Mouse (Mus musculus): ENCODE measurements at regions not wholly inside any gene's neighbourhood (a gene's known extent, or its start where the extent isn't known, plus 50 kb on each side); places are given as distances from the start of the nearest gene placed in this dataset.

DNA sequence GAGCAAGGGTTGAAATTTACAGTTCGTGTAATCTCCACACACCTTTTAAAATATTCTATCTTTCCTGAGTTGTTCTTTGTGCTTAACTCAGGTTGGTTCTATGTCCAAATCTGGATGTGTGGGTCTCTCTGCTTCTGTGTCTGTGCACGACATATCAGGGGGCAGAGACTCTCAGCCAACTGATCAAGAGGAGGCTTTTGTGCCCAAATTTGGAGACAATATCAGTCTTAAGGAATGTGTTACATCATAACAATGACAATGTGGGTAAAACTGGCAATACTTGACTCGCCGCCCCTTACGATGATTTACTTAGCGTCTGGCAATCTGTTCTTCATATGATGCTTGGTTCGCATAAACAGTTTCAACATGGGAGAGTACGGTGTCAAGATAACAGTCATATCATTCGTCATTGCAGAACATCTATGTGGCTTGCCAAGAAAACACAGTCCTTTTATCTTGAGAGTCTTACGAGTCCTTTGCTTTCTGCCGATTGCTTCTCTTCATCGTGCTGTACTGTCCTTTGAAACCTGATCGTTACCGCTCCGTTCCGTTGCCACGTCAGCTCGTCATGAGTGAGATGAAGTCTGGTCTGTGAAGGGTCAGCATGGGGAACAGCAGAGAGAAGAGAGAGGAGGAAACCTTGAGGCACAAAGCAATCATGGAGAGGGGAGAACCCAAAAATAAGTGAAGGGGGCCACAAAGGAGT is 2212.9 kb upstream of the Gm7489 start:
- Histone ChIP-seq H3K36me3 (ENCODE audit: control insufficient read depth, insufficient read depth, low read length) (no peaks in the 10 kb centered on the region), H3K9me3 (ENCODE audit: control insufficient read depth, low read length) (no peaks in the 10 kb centered on the region), H3K27me3 (ENCODE audit: control insufficient read depth, insufficient read depth, low read length) (no peaks in the 10 kb centered on the region), H3K27ac (replicated peaks; ENCODE audit: low read depth, low read length) (no peak overlapping the region), H3K9ac (ENCODE audit: low read depth, low read length, severe bottlenecking) (no peak overlapping the region), H3K4me3 (replicated peaks; ENCODE audit: low read length) (no peak overlapping the region), H3K4me1 (ENCODE audit: control insufficient read depth, insufficient read depth, low read length) (peaks cover 10% of the 10 kb centered on the region; the same call in 1 of the 2 replicates), H3K4me2 (replicated peaks; ENCODE audit: low read depth, low read length, severe bottlenecking) (no peak overlapping the region)
- no peak for TF ChIP-seq POLR2A (IDR thresholded peaks at IDR 0.05; ENCODE audit: borderline replicate concordance, extremely low read depth, insufficient read depth, insufficient read length)
- 63% methylated on average over 18 of the region's 18 CpGs for WGBS
- no peak for ATAC-seq (ENCODE audit: low FRiP score, low read depth)
- DNase-seq (ENCODE audit: low spot score), result no peak

- 67% methylated on average over 1 of the region's 1 CpGs for WGBS
Measured at GRCm38 (mm10) chr15:51673483-51673882, 2211.2 kb upstream of the Gm7489 start.

GRCm38 (mm10) chr15:51675291-51675690 is 2209.4 kb upstream of the Gm7489 start:
- Histone ChIP-seq H3K36me3 (ENCODE audit: control insufficient read depth, insufficient read depth, low read length) (no peaks in the 10 kb centered on the region), H3K4me1 (ENCODE audit: control insufficient read depth, insufficient read depth, low read length) (peaks cover 4% of the 10 kb centered on the region), H3K9me3 (ENCODE audit: control insufficient read depth, low read length) (no peaks in the 10 kb centered on the region), H3K4me3 (replicated peaks; ENCODE audit: low read length) (no peak overlapping the region), H3K27me3 (ENCODE audit: control insufficient read depth, insufficient read depth, low read length) (no peaks in the 10 kb centered on the region), H3K27ac (replicated peaks; ENCODE audit: low read depth, low read length) (no peak overlapping the region), H3K9ac (ENCODE audit: low read depth, low read length, severe bottlenecking) (no peak overlapping the region), H3K4me2 (replicated peaks; ENCODE audit: low read depth, low read length, severe bottlenecking) (no peak overlapping the region)
- WGBS, result 74% methylated on average over 4 of the region's 4 CpGs
- DNase-seq (ENCODE audit: low spot score), result no peak
- TF ChIP-seq POLR2A (IDR thresholded peaks at IDR 0.05; ENCODE audit: borderline replicate concordance, extremely low read depth, insufficient read depth, insufficient read length), result no peak
- ATAC-seq (ENCODE audit: low FRiP score, low read depth), result no peak

More at GRCm38 (mm10) chr15:51673483-51673882, 2211.2 kb upstream of the Gm7489 start:
- no peak for TF ChIP-seq POLR2A (IDR thresholded peaks at IDR 0.05; ENCODE audit: borderline replicate concordance, extremely low read depth, insufficient read depth, insufficient read length)
- H3K36me3 ChIP-seq (ENCODE audit: control insufficient read depth, insufficient read depth, low read length), result no peaks in the 10 kb centered on the region
- H3K27ac ChIP-seq (replicated peaks; ENCODE audit: low read depth, low read length), result no peak overlapping the region
- DNase-seq (ENCODE audit: low spot score) (no peak), ATAC-seq (ENCODE audit: low FRiP score, low read depth) (no peak)
- no peak overlapping the region for H3K4me3 ChIP-seq (replicated peaks; ENCODE audit: low read length)
- H3K4me1 ChIP-seq (ENCODE audit: control insufficient read depth, insufficient read depth, low read length), result peaks cover 7% of the 10 kb centered on the region; the same call in 1 of the 2 replicates
- H3K9me3 ChIP-seq (ENCODE audit: control insufficient read depth, low read length), result no peaks in the 10 kb centered on the region
- no peaks in the 10 kb centered on the region for H3K27me3 ChIP-seq (ENCODE audit: control insufficient read depth, insufficient read depth, low read length)
- H3K9ac ChIP-seq (ENCODE audit: low read depth, low read length, severe bottlenecking), result no peak overlapping the region
- no peak overlapping the region for H3K4me2 ChIP-seq (replicated peaks; ENCODE audit: low read depth, low read length, severe bottlenecking)

- ATAC-seq (ENCODE audit: low FRiP score, low read depth) (no peak), DNase-seq (ENCODE audit: low spot score) (no peak)
- Histone ChIP-seq H3K4me2 (replicated peaks; ENCODE audit: low read depth, low read length, severe bottlenecking) (no peak overlapping the region), H3K4me1 (ENCODE audit: control insufficient read depth, insufficient read depth, low read length) (peaks cover 4% of the 10 kb centered on the region), H3K27me3 (ENCODE audit: control insufficient read depth, insufficient read depth, low read length) (no peaks in the 10 kb centered on the region), H3K9ac (ENCODE audit: low read depth, low read length, severe bottlenecking) (no peak overlapping the region), H3K36me3 (ENCODE audit: control insufficient read depth, insufficient read depth, low read length) (no peaks in the 10 kb centered on the region), H3K9me3 (ENCODE audit: control insufficient read depth, low read length) (no peaks in the 10 kb centered on the region), H3K27ac (replicated peaks; ENCODE audit: low read depth, low read length) (no peak overlapping the region), H3K4me3 (replicated peaks; ENCODE audit: low read length) (no peak overlapping the region)
- TF ChIP-seq POLR2A (IDR thresholded peaks at IDR 0.05; ENCODE audit: borderline replicate concordance, extremely low read depth, insufficient read depth, insufficient read length), result no peak
- 82% methylated on average over 3 of the region's 3 CpGs for WGBS
Measured at GRCm38 (mm10) chr15:51676694-51677093, 2208.0 kb upstream of the Gm7489 start.

GRCm38 (mm10) chr15:51677266-51677665 is 2207.4 kb upstream of the Gm7489 start:
- Histone ChIP-seq H3K27me3 (ENCODE audit: control insufficient read depth, insufficient read depth, low read length) (no peaks in the 10 kb centered on the region), H3K4me2 (replicated peaks; ENCODE audit: low read depth, low read length, severe bottlenecking) (no peak overlapping the region), H3K9me3 (ENCODE audit: control insufficient read depth, low read length) (no peaks in the 10 kb centered on the region), H3K27ac (replicated peaks; ENCODE audit: low read depth, low read length) (no peak overlapping the region), H3K4me1 (ENCODE audit: control insufficient read depth, insufficient read depth, low read length) (peaks cover 4% of the 10 kb centered on the region), H3K4me3 (replicated peaks; ENCODE audit: low read length) (no peak overlapping the region), H3K36me3 (ENCODE audit: control insufficient read depth, insufficient read depth, low read length) (no peaks in the 10 kb centered on the region), H3K9ac (ENCODE audit: low read depth, low read length, severe bottlenecking) (no peak overlapping the region)
- no peak for TF ChIP-seq POLR2A (IDR thresholded peaks at IDR 0.05; ENCODE audit: borderline replicate concordance, extremely low read depth, insufficient read depth, insufficient read length)
- DNase-seq (ENCODE audit: low spot score) (no peak), ATAC-seq (ENCODE audit: low FRiP score, low read depth) (no peak)
- WGBS, result 77% methylated on average over 4 of the region's 4 CpGs

Measured in limb, embryonic 14.5 days (tissue).